Mouse (Mus musculus) testis, postnatal 10 days (tissue): Measurements from ENCODE around the gene Mcub.

Experiments used
- DNase-seq: peaks from one replicate; pipeline ENCODE4 v3.0.0; 2021; ENCODE audit warnings: low spot score

The Mcub gene

DNA sequence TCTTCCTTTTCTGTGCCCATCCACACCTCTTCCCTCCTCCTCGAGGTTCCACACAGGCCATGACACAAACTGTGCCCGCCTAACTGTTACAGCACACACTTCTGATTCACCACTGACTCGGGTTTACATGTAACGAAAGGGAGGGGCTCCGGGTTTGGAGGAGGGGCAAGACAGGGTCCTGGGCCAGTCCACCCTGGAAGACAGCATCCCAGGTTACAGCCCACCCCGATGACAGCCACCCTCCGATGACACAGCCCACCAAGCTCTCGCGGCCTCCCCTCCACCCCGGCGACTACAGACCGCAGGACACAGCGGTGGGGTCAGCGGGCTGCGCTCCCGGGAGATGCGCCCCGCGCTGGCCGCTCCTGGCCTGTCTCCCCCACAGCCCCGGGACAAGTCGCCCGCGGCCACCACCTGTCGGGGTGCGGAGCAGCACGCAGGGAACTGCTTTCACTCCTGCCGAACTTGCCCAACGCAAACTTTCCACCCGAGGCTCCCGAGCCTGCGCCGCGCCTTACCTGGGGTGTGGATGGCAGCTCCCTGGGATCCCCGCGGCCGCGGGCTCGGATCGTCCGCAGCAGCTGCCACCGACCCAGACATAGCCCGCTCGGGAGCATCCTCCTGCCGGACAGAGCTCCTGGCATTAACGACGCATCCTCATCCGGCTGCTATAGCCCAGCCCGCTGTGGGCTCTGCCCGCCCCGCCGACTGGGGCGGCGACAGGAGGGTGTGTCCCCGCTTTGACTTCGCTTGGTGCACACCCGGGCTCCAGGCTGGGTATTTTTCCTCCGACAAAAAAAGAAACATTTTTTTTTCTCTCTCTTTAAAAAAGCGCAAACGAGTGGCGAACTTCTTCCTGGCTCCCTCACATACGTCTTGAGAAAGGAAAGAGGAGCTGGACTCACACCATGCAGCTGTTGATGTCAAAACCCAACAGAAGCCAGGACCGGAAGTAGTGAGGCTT lies at the start of gene Mcub:
Mcub (minus strand) TSS at position 775 of the 964 bp plus-strand sequence.
- DNase-seq, result peak; percentile 48

DNA sequence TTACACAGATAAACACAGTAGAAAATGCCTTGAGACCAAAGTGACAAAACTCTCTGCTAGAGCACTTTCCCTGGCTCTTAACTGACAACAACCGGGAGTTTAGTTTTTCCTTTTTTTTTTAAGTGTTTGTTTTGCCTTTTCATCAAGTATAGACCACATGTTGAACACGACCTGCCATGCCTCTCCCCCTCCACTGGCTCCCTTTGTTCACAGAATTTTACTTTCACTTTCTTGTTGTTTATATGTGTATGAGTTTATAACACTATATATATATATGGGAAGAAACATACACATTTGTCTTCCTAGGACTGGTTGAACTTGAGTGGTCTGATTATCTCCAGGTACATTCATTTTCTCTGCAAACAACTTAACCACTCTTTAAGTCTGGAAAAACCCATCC lies 42.9 kb upstream of the Mcub start:
- DNase-seq, result no peak

DNA sequence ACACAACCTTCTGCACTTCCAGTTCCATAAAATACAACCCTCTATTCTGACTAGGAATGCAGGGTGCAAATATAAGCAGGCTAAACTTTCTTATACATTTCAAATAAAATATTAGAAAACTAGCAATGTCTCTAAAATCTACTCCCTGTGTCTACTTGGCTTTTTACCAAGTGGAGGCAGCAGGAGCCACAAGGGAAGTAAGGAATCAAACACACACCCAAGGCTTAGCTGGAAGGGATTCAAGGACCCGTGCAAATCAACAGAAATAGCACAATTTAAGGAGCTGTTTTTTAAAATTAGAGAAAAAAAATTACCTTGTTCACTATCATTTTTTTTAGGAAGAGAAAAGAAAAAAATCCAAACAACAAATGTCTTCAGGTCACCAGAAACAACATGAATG lies 41.2 kb upstream of the Mcub start:
- no peak for DNase-seq

DNA sequence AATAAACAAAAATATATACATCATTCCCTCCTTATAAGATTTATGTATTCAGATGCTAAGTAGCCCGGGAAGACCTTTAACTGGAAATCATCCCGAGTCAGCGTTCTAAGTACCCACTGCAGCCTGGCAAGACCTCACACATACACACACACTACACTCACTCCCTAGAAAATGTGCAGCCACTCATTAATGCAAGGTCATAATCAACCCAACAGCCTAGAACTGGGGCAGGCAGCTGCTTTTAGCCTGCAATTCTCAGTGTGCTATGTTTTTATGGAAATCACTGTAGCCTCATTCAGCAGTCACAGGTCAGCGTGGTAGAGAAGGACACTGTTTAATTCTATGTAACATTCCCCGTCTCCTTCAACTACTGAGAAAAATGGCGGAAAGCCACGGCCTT lies 36.1 kb upstream of the Mcub start:
- no peak for DNase-seq

DNA sequence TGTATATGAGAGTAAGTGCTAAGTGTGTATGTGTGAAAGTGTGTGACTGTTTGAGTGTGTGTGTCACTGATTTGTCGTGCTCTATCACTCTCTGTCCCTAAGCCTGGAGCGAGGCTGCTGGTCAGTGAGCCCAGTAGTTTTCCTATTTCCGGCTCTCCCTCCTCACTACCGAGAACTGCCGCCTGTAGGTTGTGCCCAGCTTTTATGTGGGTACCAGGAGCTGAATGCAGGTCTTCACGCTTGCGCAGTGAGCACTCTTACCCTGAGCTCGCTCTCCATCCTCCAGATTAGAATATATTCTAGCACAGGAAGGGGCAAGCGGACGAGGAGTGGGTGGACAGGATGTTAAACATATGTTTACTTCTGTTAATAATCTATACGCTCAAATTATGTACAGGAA lies 30.9 kb upstream of the Mcub start:
- DNase-seq, result no peak

DNA sequence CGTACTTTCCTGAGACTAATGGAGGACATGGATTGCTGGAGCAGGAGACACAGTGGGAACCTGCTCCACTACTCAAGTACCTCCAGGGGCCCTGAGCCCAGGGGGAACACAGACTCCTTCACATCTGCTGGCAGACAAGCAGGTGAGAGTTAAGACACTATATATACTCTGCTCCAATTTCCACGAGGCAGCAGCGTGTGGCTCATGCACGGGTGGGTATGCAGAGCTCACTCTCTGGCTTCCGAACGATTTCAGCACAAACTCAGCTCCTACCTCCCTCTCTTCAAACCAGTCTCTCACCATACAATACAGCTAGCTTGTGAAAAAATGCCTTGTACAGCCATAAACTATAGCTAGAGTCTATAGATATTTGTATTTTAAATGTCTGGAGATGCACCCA lies 28.5 kb upstream of the Mcub start:
- DNase-seq, result no peak

DNA sequence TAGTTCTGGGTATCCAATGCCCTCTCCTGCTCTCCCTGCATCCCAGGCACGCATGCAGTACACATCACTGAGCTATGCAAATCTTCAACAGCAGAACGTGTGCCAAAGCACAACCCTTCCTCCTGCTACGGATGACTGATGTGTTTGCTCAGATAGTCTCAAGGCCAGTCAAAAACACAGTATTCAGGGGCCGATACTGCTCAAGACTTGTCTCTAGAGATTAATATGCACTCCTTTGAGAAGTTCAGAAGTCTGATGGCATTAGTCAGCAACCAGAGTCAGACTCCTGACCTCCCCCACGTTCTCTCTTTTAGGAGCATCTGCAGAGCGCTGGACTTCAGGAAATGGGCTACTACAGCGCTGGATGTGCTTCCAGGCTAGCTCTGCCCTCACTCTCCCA lies 28.0 kb upstream of the Mcub start:
- no peak for DNase-seq

DNA sequence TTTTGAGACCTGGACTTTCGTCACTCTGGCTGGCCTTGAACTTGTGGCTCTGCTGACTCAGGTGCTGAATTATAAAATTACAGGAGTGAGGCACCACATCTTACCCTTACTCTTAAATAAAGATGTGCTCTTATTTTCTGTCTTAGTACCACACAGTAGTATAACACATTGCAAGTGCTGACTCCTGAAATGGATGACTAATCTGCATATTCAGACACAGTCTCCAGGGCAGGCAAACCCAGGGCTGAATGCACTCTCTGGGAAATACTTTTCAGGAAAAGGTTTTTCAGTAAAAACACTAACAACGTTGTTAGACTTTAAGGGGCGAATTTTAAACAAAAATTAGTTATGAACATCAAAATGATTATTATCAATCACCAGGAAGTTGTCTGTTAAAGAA lies 27.3 kb upstream of the Mcub start:
- no peak for DNase-seq

DNA sequence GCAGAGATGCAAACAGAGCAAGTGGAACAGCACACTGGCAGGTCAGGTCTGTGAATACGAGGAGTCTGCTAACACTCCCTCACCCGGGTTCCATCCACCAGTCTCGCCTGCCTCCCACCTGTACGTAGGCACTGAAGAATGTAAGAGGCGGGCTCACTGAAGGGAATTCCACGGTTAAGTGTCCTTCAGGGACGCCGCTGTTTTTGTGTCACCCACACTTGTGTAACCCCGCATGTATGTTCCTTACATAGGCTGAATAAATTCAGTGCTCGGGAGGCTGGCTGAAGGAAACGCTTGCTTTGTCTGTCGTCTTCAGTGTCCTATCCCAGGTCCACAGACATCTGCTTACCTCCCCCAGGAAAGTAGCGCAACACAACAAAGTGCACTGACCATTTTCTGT lies 17.3 kb upstream of the Mcub start:
- no peak for DNase-seq

DNA sequence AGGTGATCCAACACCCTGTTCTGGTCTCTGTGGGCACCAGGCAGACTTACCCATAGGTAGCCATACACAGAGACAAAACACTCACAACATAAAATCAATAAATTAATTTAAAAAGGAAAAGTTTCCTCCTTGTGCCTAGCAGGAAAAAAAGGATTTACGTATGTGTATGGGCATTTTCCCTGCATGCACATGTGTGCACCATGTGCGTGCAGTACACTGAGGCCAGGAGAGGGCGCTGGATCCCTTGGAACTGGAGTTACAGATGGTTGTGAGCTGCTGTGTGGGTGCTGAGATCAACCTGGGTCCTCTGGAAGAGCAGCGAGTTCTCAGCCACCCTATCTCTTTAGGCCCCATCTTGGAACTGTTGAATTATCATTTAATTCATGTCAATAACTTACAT lies 15.3 kb upstream of the Mcub start:
- DNase-seq, result no peak

DNA sequence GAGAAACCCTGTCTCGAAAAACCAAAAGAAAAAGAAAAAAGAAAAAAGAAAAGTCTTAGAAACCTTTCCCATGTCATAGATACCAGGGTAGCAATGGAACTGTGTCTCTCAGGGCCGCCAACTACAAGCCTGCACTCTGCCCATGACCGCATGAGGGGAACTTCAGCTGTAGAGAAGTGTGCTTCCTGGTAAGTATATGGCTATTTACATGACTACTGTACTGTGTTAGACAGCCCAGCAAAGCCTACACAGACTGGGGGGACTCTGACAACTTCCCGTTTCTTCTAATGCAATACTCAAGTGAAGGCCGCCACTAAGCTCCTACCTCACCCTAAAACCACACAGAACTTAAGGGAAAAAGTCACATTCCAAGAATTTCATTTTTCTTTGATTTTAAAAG lies 14.8 kb upstream of the Mcub start:
- DNase-seq, result no peak

DNA sequence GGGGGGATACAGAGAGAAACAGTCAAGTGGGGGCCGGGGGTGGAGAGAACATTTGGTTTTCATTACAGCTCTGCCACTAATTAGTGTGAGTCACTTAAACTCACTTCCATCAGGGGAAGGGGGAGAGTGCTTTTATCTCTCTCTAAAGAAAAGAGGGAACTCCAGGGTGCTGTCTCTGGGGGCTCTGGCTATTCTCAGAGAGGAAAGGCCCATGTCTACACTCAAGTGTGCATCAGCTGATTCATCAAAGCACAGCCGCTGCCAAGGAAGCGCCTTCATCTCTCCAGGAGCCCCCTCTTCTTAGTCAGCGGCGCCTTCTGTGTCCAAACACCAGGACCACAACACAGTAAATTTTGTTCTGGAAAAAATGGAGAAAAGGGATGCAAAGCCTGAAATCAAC lies 12.3 kb upstream of the Mcub start:
- no peak for DNase-seq

DNA sequence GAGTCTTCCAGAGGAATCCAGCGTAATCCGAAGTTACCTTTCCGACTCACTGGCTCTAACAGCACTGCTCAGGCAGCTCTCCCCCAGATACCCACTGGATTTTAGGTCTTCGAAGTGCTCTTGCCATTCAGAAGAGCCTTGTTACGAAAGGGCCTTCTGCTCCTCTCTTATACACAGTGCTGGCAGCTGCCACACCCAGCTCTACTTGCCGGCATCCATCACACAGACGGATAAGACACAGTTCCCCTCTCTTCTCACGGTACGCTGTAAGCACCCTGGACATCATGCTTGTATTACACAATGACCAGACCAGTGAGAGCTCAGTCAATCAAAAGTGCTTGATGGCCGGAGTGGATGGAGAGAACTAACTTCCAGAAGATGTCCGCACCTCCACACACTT lies 11.8 kb upstream of the Mcub start:
- DNase-seq, result no peak

DNA sequence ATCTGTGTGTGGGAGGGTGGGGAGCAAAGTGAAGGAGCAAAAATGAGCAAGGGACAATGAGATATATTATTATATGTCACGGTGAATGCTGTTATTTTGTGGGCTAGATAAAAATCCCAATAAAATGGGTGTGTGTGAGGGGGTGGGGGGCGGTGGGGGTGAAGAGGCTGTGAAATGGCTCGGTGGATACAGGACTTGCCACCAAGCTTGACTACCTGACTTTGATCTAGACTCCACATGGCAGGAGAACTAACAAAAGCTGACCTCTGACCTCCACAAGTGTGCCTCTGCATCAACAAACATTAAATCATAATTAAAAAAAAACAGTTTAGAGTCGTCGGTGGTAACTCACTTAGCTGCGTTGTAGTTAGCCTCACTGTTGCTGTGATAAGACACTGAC lies 9.5 kb upstream of the Mcub start:
- DNase-seq, result no peak

DNA sequence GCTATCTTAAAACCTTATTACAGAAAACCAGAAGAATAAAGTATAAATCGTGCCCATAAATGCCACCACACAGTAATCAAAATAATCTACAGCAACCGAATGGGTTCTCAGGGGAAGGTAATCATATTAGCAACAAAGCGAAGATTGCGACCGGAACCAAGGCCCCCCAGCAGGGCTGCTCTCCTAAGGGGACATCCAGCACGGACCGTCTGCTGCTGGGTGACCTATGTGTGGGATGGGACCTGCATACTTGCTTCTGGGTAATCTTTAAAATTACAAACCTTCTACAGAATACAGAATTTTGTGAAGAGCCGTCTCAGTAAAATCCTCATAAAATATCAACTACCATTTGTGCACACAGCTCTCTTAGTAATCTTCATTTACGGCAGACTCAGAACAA lies 8.7 kb upstream of the Mcub start:
- DNase-seq, result no peak

DNA sequence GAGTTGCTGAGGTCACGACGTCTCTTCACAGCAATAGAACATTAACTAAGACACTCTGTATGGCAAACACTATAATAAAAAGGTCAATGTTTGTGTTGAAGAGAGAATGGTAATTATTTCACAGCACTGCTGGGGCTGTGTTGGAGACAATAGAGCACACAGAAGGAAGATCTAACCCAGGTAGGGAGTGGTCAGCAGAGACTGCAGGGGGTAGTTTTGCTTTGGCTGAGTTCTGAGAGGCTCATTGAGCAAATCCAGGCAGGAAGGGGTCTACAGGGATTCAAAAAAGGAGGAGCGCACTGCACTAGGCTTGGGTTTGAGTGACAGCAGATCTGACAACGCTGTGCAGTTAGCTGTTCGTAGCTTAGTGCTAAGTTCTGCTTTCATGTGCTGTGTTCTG lies 6.3 kb upstream of the Mcub start:
- DNase-seq, result no peak

DNA sequence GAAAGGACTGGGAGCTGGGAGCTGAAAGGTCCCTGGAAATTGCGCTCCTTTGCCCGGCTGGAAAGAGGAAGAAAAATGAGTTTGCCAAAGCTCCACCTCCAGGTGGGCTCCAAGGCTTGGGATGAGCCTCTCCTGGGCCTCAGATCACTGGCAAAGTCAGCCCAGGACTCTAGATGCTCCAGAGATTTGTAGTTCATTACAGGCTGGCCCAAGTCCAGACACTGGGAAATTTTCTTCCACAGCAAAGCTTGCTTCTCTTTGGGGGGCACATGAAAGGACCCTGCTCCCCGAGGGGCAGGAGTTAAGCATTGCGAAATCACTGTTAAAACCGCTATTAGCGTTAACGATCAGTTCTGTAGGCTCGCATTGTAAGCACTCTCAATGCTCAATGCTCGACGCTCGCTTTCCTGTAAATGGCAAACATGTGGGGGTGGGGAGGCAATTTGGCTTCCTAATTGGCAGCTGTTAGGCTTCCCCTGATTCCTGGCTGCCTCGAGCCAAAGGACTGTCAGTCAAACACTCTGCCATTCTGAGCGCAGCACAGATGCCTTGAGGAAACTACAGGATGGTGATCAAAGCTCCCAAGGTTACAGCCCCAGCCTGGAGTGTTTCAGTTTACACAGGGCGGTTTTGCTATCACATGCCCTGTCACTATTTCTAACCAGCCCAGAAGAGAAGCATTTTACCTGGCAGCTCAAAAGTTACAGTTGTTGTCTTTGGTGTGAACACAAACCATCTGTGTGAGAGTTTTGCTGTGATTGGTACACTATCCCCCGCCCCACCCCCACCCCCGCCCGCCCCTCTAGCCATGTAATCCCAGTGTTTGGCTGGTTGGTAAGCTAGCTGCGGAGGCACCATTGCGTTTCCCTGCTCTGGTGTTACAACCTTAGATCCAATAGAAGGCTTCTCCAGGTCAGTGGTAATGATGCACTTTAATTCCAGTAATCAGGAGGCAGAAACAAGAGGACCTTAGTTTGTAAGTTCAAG lies 816 bp upstream of the Mcub start:
- DNase-seq, result no peak

DNA sequence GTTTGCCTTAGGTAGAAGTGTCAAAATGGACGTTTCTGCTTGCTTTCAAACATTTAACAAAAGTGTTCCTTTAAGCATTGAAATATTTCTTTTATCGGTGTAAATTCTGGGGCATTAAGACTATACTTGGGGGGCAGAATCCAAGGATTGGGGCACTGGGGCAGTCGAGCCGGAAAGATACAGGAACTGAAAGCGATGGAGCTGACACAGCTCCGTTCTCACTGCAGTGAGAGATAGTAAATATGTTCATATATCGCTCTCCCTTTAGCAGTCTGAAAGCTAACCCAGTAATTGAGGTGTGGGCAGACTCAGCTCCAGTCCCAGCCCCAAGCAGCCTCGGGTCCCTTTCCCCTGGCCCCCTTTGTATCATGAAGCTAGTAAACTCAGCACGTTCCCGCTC lies 975 bp downstream of the Mcub start:
- no peak for DNase-seq

DNA sequence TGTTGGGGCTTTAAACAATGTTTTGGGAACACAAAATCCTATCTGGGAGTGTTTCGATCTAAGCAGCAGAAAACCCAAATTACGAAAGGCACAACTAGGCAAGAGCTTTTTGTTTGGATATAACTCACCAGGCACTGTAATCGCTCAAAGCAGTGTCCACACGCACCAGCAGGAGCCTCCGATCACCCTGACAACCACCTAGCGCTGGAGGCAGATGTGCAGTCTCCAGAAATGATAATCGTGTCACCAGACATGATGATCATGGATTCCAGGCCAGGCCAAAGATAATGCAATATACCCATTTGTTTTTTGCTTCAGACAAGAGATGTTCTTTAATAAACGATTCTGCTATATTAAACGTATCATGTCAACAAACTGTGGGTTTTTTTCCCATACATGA lies 2.1 kb downstream of the Mcub start:
- no peak for DNase-seq

DNA sequence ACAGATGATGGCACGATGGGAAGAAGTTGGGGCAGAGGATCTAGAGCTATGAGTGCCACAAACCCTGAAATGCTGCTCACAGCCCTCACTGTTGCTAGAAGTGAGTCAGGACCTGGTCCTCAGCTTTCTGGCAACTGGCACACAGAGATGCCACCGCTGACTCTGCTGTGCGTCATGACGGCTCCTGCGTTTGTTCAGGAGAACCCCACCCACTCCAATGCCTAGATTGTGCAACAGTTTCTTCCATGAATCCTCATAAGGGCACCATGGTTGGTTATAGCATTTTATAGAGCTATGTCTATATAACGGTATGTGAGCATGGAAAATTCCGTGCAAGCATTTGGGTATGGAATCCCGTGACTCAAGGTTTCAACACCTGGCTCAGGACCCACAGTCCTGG lies 5.3 kb downstream of the Mcub start:
- DNase-seq, result no peak

DNA sequence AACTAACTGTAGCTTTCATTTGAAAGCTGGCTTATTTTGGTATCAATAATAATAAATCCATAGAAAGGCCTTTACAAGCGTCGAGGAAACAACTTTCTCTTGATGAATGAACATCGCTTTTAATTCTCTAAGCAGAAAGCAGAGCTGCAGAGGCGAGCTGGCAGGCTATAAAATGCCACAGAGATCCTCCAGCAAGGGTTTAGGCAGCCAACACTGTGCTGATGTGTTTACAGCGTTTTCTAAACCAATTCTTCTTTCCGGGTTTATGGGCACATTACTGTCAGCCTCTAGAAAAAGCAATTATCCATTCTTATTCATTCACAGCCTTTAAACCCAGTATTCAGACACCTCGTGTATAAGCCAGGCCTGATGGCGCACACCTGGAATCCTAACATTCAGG lies 7.5 kb downstream of the Mcub start:
- DNase-seq, result no peak

DNA sequence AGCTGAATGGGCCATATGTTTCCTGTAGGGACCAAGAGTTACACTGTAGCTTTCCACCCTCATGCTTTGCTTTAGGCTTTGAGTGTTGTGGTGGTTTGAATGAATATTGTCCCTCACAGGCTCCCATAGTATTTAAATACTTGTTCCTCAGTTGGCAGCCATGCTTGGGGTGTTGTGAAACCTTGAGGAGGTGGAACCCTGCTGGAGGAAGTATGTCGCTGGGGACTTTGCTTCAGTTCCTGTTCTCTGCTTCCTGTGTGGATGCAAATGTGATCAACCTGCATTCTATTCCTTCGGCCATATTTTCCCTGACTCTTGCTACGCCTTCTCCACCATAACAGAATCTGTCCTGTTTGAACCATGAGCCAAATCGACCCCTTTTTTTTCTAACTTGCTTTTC lies 16.7 kb downstream of the Mcub start:
- no peak for DNase-seq

DNA sequence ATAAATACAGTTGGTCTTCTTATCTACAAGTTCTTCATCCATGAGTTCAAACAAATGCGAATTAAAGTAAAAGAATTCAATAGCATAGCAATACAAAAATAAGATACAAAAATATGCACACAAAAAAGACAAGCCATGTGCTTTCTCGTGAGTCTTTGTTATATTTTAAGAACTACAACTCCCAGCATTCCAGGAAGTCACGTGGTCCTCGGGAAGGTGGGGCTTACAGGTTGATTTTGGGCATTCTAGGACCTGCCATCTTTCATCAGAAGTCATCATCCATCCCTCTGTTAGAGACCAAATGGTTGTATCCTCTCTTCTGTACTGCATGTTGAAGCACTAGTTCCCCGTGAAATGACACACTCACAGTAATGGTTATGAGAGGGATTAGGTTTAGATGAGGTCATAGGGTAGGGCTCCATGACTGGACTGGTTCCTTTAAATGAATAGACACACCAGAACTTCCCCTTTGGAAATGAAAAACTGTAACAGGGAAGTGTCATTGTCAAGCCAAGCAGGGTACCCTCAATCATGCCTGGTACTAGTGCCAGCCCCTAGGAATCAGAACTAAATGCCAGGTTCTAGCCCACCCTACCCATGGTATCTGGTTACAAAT lies 20.7 kb downstream of the Mcub start:
- no peak for DNase-seq
